Mouse (Mus musculus) liver, embryonic 12.5 days (tissue): Measurements from ENCODE around the gene Cavin4. TPM values are rescaled to one million over a fixed set of nuclear protein-coding genes. Genes with fewer than 3 reads are reported as not detected.

Experiments used
- ATAC-seq: fragments of 200-750 bp; cut with Nextera tagmentation; 2 replicates; pipeline ENCODE4 v1.8.0; 2017; ENCODE audit warnings: moderate number of reproducible peaks, mild to moderate bottlenecking, moderate library complexity
- H3K27ac ChIP-seq: fragments of 300-500 bp; sonication (generic); 2 replicates; pipeline ENCODE4 v1.5.1; 2016; ENCODE audit warnings: mild to moderate bottlenecking
- H3K27me3 ChIP-seq: fragments of 300-500 bp; sonication (generic); replicated peaks from 2 replicates; pipeline ENCODE4 v1.6.1; 2016; ENCODE audit warnings: mild to moderate bottlenecking, moderate library complexity
- H3K36me3 ChIP-seq: fragments of 300-500 bp; sonication (generic); 2 replicates; pipeline ENCODE4 v1.6.1; 2016; ENCODE audit warnings: mild to moderate bottlenecking, moderate library complexity
- H3K4me1 ChIP-seq: fragments of 300-500 bp; sonication (generic); 2 replicates; pipeline ENCODE4 v1.6.1; 2016
- H3K4me2 ChIP-seq: fragments of 300-500 bp; sonication (generic); 2 replicates; pipeline ENCODE4 v1.6.1; 2016; ENCODE audit warnings: mild to moderate bottlenecking, moderate library complexity
- H3K4me3 ChIP-seq: fragments of 300-500 bp; sonication (generic); 2 replicates; pipeline ENCODE4 v1.5.1; 2016; ENCODE audit warnings: mild to moderate bottlenecking, moderate library complexity
- H3K9ac ChIP-seq: fragments of 300-500 bp; sonication (generic); 2 replicates; pipeline ENCODE4 v1.6.1; 2016; ENCODE audit warnings: mild to moderate bottlenecking, moderate library complexity
- H3K9me3 ChIP-seq: fragments of 300-500 bp; sonication (generic); replicated peaks from 2 replicates; pipeline ENCODE4 v1.6.1; 2016; ENCODE audit warnings: mild to moderate bottlenecking, moderate library complexity
- WGBS: fragments of 180-500 bp; shearing (Covaris S2); methylation state at CpG from one replicate; pipeline ENCODE4 v1.1.7; 2016; ENCODE audit not compliant: insufficient replicate concordance; 5-methylcytosine and 5-hydroxymethylcytosine counted together
- polyA plus RNA-seq: library from polyadenylated mRNA; unstranded; fragments of >200 nt; fragmentation: Nextera tagmentation; extraction: Ambion mirVana; gene quantifications from 2 replicates; pipeline ENCODE4 v1.2.1, GENCODE M21; 2016

Cavin4 gene
- polyA plus RNA-seq, 1 experiment from 2014 or later, result 0.15 TPM

GRCm38 (mm10) chr4:48639503-48639902 is 23.8 kb upstream of the Cavin4 start:
- H3K4me3 ChIP-seq, result no peak overlapping the region
- H3K36me3 ChIP-seq, result no peaks in the 10 kb centered on the region
- H3K4me2 ChIP-seq, result no peak overlapping the region
- no peaks in the 10 kb centered on the region for H3K27me3 ChIP-seq
- no peaks in the 10 kb centered on the region for H3K4me1 ChIP-seq
- no peak overlapping the region for H3K27ac ChIP-seq
- H3K9me3 ChIP-seq, result no peaks in the 10 kb centered on the region
- WGBS, result 86% methylated on average over 17 of the region's 17 CpGs
- no peak overlapping the region for H3K9ac ChIP-seq
- ATAC-seq, result no peak

- WGBS, result 69% methylated on average over 6 of the region's 6 CpGs
- no peak overlapping the region for H3K4me2 ChIP-seq
- H3K36me3 ChIP-seq, result peaks cover 9% of the 10 kb centered on the region; the same call in 1 of the 2 replicates
- no peaks in the 10 kb centered on the region for H3K4me1 ChIP-seq
- H3K9ac ChIP-seq, result no peak overlapping the region
- no peaks in the 10 kb centered on the region for H3K27me3 ChIP-seq
- no peak overlapping the region for H3K27ac ChIP-seq
- ATAC-seq, result no peak
- no peak overlapping the region for H3K4me3 ChIP-seq
- H3K9me3 ChIP-seq, result no peaks in the 10 kb centered on the region
Measured at GRCm38 (mm10) chr4:48643801-48644200, 19.5 kb upstream of the Cavin4 start.

- Histone ChIP-seq H3K36me3 (peaks cover 9% of the 10 kb centered on the region; the same call in 1 of the 2 replicates), H3K9me3 (no peaks in the 10 kb centered on the region), H3K9ac (no peak overlapping the region), H3K4me3 (no peak overlapping the region), H3K4me2 (no peak overlapping the region), H3K4me1 (no peaks in the 10 kb centered on the region), H3K27me3 (no peaks in the 10 kb centered on the region), H3K27ac (no peak overlapping the region)
- WGBS, result 82% methylated on average over 5 of the region's 5 CpGs
- ATAC-seq, result no peak
Measured at GRCm38 (mm10) chr4:48646143-48646542, 17.2 kb upstream of the Cavin4 start.

GRCm38 (mm10) chr4:48650617-48651360 is 12.5 kb upstream of the Cavin4 start:
- Histone ChIP-seq H3K27me3 (no peaks in the 10 kb centered on the region), H3K9ac (no peak overlapping the region), H3K36me3 (peaks cover 12% of the 10 kb centered on the region; the same call in 1 of the 2 replicates), H3K4me1 (no peaks in the 10 kb centered on the region), H3K4me2 (no peak overlapping the region), H3K4me3 (no peak overlapping the region), H3K27ac (no peak overlapping the region), H3K9me3 (no peaks in the 10 kb centered on the region)
- no peak for ATAC-seq
- WGBS, result 84% methylated on average over 10 of the region's 10 CpGs

GRCm38 (mm10) chr4:48654118-48654517 is 9.2 kb upstream of the Cavin4 start:
- no peak overlapping the region for H3K9ac ChIP-seq
- H3K4me2 ChIP-seq, result no peak overlapping the region
- H3K36me3 ChIP-seq, result 0 out of 2 replicates have a peak, but pooled peaks cover 3% of the 10 kb centered on the region
- no peak for ATAC-seq
- 75% methylated on average over 4 of the region's 4 CpGs for WGBS
- no peak overlapping the region for H3K27ac ChIP-seq
- H3K9me3 ChIP-seq, result no peaks in the 10 kb centered on the region
- H3K4me3 ChIP-seq, result no peak overlapping the region
- H3K27me3 ChIP-seq, result no peaks in the 10 kb centered on the region
- H3K4me1 ChIP-seq, result no peaks in the 10 kb centered on the region

- Histone ChIP-seq H3K27me3 (no peaks in the 10 kb centered on the region), H3K9ac (no peak overlapping the region), H3K36me3 (0 out of 2 replicates have a peak, but pooled peaks cover 3% of the 10 kb centered on the region), H3K27ac (no peak overlapping the region), H3K4me3 (no peak overlapping the region), H3K4me2 (no peak overlapping the region), H3K4me1 (no peaks in the 10 kb centered on the region), H3K9me3 (no peaks in the 10 kb centered on the region)
- 78% methylated on average over 8 of the region's 8 CpGs for WGBS
- ATAC-seq, result no peak
Measured at GRCm38 (mm10) chr4:48656530-48656929, 6.8 kb upstream of the Cavin4 start.

GRCm38 (mm10) chr4:48660144-48660543 is 3.2 kb upstream of the Cavin4 start:
- no peaks in the 10 kb centered on the region for H3K27me3 ChIP-seq
- H3K4me1 ChIP-seq, result no peaks in the 10 kb centered on the region
- H3K9ac ChIP-seq, result no peak overlapping the region
- no peaks in the 10 kb centered on the region for H3K9me3 ChIP-seq
- no peak overlapping the region for H3K27ac ChIP-seq
- H3K4me3 ChIP-seq, result no peak overlapping the region
- WGBS, result 57% methylated on average over 4 of the region's 4 CpGs
- no peaks in the 10 kb centered on the region for H3K36me3 ChIP-seq
- ATAC-seq, result no peak
- H3K4me2 ChIP-seq, result no peak overlapping the region

- no peak for ATAC-seq
- 74% methylated on average over 7 of the region's 7 CpGs for WGBS
Measured at GRCm38 (mm10) chr4:48660619-48661575, 2.4 kb upstream of the Cavin4 start.

GRCm38 (mm10) chr4:48664021-48664420 is 707 bp downstream of the Cavin4 start:
- no peak for ATAC-seq
- Histone ChIP-seq H3K9me3 (no peaks in the 10 kb centered on the region), H3K4me2 (no peak overlapping the region), H3K27me3 (no peaks in the 10 kb centered on the region), H3K4me3 (no peak overlapping the region), H3K27ac (no peak overlapping the region), H3K9ac (no peak overlapping the region), H3K4me1 (no peaks in the 10 kb centered on the region), H3K36me3 (no peaks in the 10 kb centered on the region)
- 79% methylated on average over 6 of the region's 6 CpGs for WGBS

More at GRCm38 (mm10) chr4:48660619-48661575, 2.4 kb upstream of the Cavin4 start:
- Histone ChIP-seq H3K9me3 (no peaks in the 10 kb centered on the region), H3K27ac (no peak overlapping the region), H3K4me1 (no peaks in the 10 kb centered on the region), H3K27me3 (no peaks in the 10 kb centered on the region), H3K4me3 (no peak overlapping the region), H3K9ac (no peak overlapping the region), H3K36me3 (no peaks in the 10 kb centered on the region), H3K4me2 (no peak overlapping the region)

- 73% methylated on average over 6 of the region's 6 CpGs for WGBS
- H3K9ac ChIP-seq, result no peak overlapping the region
- no peaks in the 10 kb centered on the region for H3K36me3 ChIP-seq
- no peaks in the 10 kb centered on the region for H3K4me1 ChIP-seq
- no peak overlapping the region for H3K4me2 ChIP-seq
- ATAC-seq, result no peak
- H3K4me3 ChIP-seq, result no peak overlapping the region
- H3K27me3 ChIP-seq, result no peaks in the 10 kb centered on the region
- no peaks in the 10 kb centered on the region for H3K9me3 ChIP-seq
- H3K27ac ChIP-seq, result no peak overlapping the region
Measured at GRCm38 (mm10) chr4:48667279-48667678, 4.0 kb downstream of the Cavin4 start.

GRCm38 (mm10) chr4:48672915-48673314 is 9.6 kb downstream of the Cavin4 start:
- Histone ChIP-seq H3K36me3 (no peaks in the 10 kb centered on the region), H3K4me2 (no peak overlapping the region), H3K27ac (no peak overlapping the region), H3K4me1 (no peaks in the 10 kb centered on the region), H3K9me3 (no peaks in the 10 kb centered on the region), H3K4me3 (no peak overlapping the region), H3K9ac (no peak overlapping the region), H3K27me3 (no peaks in the 10 kb centered on the region)
- WGBS, result 78% methylated on average over 5 of the region's 5 CpGs
- ATAC-seq, result no peak

GRCm38 (mm10) chr4:48674412-48674811 is 11.1 kb downstream of the Cavin4 start:
- no peaks in the 10 kb centered on the region for H3K4me1 ChIP-seq
- H3K36me3 ChIP-seq, result no peaks in the 10 kb centered on the region
- H3K9ac ChIP-seq, result no peak overlapping the region
- H3K4me3 ChIP-seq, result no peak overlapping the region
- H3K9me3 ChIP-seq, result no peaks in the 10 kb centered on the region
- no peaks in the 10 kb centered on the region for H3K27me3 ChIP-seq
- no peak overlapping the region for H3K27ac ChIP-seq
- no peak for ATAC-seq
- WGBS, result 57% methylated on average over 7 of the region's 7 CpGs
- no peak overlapping the region for H3K4me2 ChIP-seq
